Mouse (Mus musculus) heart, adult 11 months (tissue): ENCODE data around the gene Nrbp1.

Experiments
- DNase-seq: peaks from one replicate; pipeline ENCODE4 v3.0.0; 2022

Nrbp1 gene

DNA sequence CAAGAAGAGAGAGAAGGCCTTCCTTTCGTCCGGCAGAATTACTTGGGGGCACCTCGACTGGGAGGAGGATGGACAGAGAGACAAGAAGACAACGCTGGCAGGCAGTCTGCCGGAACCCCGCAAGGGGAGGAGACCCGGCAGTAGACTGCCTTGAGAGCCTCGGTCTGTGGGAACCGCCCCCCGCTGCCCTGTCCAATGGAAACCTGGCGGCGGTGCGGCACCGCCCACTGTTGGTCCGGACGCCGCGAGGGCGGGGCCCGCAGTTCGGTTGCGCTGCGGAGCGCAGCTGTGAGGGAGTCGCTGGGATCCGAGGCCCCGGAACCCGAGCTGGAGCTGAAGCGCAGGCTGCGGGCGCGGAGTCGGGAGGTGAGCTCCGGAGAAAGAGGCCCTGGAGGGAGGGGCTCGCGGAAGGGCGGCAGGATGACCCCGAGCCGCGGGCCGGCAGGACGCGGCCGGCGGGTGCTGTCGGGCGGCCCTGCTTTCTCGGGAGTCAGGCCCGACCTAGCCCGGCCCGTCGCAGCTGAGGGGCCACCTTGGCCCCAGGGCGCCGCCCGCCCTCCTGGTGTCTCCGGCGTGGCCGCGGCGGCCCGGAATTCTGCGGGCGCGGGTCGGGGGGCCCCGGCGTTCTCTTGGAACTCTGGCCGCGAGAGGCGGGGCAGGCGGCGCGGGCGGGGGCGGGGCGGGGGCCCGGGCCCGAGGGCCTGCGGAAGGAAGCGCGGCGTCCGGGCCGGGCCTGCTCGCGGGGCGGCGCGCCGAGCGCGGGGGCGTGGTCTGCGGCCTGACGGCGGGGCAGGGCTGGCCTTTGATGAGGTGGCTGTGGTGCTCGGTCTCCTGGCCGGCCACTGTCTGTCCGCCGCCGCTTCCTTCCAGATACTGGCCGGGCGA is at the start of gene Nrbp1, which contains the start of gene Gm9970:
TSS of gene Nrbp1 (plus strand) at position 228 of the 885 bp plus-strand sequence.
TSS of gene Gm9970 (minus strand) at position 596 of the 885 bp plus-strand sequence.
- peak; percentile 100 for DNase-seq

DNA sequence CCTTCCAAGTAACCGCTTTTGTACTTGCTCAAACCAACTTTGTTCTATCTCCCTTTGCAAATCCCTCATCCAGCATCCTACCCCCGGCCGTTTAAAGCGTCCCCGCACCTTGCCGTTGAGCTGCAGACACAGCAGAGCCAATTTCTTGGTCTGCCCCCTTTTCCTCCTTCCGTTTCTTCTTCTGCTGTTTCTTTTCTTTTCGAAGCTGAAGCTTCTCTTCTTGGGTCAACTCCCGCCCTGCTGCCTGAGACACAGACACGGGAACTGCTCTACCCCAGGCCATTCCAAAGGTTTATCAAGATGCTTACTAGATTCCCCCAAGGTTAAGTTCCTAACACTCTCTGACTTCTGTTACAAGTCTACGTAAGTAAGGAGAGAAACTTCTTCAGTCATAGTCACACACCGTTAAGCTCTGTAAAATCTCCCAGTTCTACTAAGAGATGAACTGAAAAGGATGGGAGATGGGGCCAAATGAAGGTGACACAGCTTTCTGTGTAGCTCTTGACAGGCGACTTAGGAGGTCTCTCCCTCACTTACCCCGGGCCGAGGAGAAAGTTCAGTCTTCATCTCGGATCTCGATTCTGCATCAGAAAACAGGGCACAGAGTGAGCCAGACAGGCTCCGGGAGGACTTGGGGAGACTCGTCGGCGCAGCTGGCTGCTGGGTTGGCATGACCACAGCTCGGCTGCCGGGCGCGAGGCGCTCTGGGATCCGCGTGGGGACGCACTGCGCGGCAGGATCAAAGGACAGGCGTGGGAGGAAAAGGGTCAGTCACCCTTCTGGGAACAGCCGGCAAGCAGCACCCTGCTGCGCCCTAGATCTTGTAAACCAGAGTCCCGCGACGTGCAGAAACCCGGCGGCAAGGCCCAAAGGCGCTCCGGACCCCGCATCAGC is 48.4 kb upstream of the Nrbp1 start:
- DNase-seq = peak; percentile 67

- peak; percentile 100 for DNase-seq
Measured at GRCm38 (mm10) chr5:31192939-31193630, 47.6 kb upstream of the Nrbp1 start, which contains the start of the genes Snx17 and Eif2b4. Snx17 (plus strand) TSS chr5:31193227. Eif2b4 (minus strand) TSS chr5:31193430.

DNA sequence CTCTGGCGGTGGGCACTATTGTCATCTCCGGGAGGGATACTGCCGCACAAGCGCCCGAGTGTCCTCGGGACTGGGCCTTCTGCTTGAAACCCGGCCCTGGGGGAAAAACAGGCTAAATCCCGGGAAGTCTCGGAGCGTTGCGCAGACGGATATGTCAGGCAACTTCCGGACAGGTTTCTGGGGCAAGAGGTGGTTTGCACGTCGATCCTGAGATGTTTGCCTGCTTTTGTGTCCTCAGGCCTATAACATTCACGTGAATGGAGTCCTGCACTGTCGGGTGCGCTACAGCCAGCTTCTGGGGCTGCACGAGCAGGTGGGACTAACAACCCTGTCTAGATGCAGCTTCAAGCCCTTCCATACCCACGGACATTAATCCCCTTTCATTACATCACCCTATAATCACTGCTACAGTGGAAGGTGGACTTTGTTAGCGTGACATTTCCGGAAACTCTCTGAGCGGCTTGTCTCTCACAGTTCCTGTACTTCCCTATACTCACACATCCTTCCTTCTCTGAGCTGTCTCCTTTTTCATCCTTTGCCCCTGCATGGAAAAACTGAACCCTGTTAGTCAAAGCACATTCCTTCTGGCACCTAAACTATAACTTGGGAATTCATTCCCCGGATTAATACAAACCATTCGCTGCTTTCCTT is 46.9 kb upstream of the Nrbp1 start:
- no peak for DNase-seq

DNA sequence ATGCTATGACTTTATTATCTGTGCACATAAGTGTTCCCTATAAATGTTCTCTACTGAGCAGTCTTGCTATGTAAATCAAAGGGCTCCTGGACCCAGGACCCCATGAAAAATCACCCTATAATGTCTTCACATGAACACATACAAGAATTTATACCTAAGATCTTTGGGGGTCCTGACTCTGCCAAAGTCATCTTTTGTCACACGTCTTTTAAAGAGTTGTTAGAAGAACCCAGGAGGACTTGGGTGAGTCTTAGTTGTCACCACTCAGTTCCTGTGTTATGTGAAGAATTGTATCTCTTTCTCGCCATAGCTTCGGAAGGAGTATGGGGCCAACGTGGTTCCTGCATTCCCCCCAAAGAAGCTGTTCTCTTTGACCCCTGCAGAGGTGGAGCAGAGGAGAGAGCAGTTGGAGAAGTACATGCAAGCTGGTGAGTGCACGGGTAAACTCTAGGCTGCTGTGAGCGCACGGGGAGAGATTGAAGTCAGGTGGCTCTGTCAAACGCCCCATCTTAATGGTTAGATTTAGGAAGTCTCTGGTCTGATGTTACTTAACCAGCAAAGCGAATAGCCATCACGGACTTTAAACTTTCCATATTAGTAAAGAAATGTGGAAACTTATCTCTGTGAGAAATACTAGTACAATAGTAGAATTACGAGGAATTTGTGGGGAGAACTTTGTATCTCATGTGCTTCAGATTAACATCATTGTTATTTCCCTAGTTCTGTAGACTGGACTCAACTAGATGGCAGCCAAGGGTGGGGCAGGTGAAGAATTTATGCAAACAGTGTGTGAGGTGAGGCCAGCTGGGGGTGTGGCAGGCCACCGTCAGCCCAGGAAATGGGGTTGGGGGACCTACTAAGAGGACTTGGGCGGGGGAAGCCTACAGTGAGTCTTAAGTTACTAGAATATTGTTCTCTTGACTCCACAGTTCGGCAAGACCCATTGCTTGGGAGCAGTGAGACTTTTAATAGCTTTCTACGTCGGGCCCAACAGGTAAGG is 45.9 kb upstream of the Nrbp1 start:
- DNase-seq = peak; percentile 87

DNA sequence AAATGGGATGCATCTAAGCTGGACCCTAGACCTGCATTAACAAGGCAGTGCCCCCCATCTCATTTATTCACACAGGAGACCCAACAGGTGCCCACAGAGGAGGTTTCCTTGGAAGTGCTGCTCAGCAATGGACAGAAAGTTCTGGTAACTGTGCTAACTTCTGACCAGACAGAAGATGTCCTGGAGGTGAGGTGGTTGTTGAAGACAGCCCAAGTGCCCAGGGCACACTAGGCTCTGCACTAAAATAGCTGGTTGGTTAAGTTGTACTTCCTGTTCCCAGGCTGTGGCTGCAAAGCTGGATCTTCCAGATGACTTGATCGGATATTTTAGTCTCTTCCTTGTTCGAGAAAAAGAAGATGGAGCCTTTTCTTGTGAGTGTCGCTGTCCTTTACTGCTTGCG is 45.0 kb upstream of the Nrbp1 start:
- peak; percentile 90 for DNase-seq

- peak; percentile 85 for DNase-seq
Measured at GRCm38 (mm10) chr5:31196207-31196606, 44.5 kb upstream of the Nrbp1 start.

DNA sequence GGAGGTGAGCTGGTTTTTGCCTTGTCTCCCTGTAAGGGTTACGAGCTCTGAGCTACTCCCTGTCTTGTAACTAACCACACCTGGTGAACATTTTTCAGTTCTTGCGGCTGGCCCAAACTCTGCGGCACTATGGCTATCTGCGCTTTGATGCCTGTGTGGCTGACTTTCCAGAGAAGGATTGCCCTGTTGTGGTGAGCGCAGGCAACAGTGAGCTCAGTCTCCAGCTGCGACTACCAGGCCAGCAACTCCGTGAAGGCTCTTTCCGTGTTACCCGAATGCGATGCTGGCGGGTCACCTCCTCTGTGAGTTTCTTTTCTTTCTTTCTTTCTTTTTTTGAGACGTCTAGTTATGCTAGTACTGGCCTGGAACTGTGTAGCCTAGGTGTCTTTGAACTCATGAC is 43.6 kb upstream of the Nrbp1 start:
- peak; percentile 85 for DNase-seq

GRCm38 (mm10) chr5:31198170-31198569 is 42.5 kb upstream of the Nrbp1 start:
- DNase-seq = peak; percentile 90

- DNase-seq = peak; percentile 90
Measured at GRCm38 (mm10) chr5:31198616-31199320, 41.9 kb upstream of the Nrbp1 start.

- peak; percentile 91 for DNase-seq
Measured at GRCm38 (mm10) chr5:31199321-31199892, 41.3 kb upstream of the Nrbp1 start.

GRCm38 (mm10) chr5:31199893-31200292 is 40.8 kb upstream of the Nrbp1 start:
- peak; percentile 95 for DNase-seq

DNA sequence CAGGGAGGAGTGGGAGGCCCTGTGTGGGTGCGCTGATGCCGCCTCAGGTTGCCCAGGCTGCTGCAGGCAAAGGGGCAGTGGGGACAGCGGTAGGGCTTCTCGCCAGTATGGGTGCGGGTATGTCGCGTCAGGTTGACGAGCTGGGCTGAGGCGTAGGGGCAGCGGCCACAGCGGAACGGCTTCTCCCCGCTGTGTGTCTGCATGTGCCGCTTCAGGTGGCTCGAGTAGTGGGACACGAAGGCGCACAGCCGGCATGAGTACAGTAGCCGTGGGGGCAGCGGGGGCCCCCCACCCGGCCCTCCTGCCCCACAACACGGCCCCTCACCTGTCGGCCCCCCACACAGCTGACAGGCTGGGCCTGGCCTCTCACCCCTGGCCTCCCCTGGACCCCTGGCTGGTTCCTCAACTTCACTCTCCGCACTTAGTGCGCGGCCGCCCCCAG is 40.3 kb upstream of the Nrbp1 start:
- DNase-seq = peak; percentile 96

DNA sequence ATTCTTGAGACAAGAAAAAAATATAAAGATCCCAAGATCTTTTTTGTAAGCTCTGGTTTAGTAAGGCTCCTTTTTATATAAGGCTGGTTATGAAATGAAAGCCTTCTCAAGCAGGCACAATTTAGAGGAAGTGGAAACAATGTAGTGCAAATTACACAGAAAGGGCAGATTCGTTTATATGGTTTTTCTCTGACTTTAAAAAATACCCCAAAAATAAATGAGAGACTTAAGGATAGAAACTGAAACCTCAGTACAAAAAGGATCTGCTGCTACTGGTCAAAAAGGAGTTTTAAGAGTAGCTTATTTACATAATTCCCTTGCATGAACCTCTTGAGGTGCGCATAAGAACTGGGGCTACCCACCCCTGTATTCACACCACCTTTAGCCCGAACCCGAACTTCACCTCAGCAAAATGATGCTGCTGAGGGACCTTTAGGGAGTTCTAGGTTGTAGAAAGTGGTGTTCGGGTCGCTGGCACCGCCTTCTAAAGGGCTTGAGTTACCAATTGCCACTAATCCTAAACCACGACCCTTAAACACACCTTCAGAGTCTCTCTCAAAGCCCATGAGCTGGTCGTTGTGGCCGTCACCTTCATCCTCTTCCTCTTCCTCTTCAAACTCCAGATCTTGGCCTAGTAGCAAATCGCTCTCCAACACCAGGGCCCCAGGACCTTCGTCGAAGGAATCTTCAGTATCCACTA is 39.5 kb upstream of the Nrbp1 start:
- DNase-seq = no peak

DNA sequence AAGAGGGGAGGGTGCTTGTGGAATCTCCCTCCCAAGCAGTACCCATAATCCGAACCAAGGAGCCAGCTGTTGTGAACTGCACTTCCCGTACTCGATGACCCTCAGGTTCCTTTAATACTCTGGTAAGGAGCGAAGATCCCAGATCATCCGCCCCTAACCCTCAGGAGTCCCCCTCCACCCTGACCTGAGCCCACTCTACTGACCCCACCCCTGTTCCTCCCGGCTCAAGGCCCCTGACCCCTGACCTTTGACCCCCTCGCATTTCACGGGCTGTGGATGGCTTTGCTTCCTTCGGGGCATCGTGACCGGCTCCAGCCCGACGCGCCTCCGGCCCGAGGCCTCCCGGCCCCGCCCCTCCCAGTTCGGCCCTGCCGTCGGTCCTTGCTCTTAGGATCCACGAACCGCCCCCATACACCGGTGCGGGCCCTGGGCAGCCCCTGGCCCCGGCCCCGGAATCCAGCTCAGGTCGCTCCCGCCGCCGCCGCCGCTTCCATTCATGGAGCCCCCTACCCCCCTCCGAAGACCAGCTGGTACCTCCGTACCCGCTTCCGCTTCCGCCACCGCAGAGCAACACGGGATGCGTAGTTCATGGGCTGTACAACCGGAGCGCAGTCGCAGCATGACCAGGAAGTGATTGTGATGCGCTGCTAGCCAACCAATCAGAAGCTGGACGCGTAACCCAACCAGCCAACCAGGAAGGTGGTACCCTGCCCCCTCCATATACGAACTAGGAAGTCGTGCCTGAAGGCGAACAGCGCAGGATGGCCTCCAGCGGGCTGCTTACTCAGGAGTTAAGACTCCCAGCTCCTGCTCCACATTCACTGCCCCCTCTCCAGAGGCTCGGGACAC is 38.7 kb upstream of the Nrbp1 start, which contains the start of gene Zfp513:
TSS of gene Zfp513 (minus strand) at position 562 of the 849 bp plus-strand sequence.
- DNase-seq = peak; percentile 100

- peak; percentile 92 for DNase-seq
Measured at GRCm38 (mm10) chr5:31202933-31203332, 37.7 kb upstream of the Nrbp1 start.

DNA sequence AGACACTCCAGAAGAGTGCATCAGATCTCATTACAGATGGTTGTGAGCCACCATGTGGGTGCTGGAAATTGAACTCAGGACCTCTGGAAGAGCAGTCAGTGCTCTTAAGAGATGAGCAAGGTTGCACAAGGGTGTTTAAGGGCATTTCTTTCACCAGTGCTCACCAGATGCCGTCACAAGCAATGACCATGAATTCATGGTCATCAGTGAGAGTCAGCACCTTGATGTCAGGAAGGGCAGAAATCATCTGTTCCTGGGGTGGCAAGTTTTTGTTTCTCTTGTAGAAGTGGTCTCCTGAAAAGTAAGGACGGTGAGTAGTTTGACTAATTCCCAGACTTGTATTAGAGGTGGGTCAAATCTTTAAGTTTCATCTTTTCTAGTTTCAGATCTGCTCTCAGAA is 36.8 kb upstream of the Nrbp1 start:
- DNase-seq = peak; percentile 88

DNA sequence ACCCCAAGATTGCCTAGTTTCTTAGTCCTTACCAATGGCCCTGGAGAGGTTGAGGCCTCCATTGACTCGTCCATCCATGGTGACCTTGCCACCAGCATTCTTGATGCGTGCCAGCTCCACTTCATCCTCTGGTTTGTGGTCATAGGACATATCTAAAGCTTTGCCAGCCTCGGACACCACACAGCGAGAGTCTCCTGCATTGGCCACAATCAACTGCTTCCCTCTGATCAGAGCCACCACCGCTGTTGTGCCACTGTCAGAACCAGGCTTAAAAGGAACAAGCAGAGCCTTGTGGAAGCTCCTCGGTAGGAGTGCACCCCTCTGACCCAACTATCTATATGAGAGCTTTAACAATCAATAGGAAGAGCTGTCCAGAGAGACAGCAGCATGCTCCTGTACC is 36.2 kb upstream of the Nrbp1 start:
- DNase-seq = peak; percentile 91
